Mouse (Mus musculus) ES-Bruce4 (cell line): Measurements from ENCODE around the gene Cacna1e.

ENCODE experiments used
- CTCF ChIP-seq: IDR thresholded peaks from one replicate; pipeline ENCODE4 v1.8.1; 2011; ENCODE audit warnings: low read depth, low read length
- EP300 ChIP-seq: IDR thresholded peaks from 2 replicates; pipeline ENCODE4 v1.6.1; 2011; ENCODE audit warnings: low read depth, low read length; ENCODE audit not compliant: insufficient read depth
- POLR2A ChIP-seq: IDR thresholded peaks from one replicate; pipeline ENCODE4 v1.8.1; 2011; ENCODE audit warnings: low read length; ENCODE audit not compliant: insufficient read depth

DNA sequence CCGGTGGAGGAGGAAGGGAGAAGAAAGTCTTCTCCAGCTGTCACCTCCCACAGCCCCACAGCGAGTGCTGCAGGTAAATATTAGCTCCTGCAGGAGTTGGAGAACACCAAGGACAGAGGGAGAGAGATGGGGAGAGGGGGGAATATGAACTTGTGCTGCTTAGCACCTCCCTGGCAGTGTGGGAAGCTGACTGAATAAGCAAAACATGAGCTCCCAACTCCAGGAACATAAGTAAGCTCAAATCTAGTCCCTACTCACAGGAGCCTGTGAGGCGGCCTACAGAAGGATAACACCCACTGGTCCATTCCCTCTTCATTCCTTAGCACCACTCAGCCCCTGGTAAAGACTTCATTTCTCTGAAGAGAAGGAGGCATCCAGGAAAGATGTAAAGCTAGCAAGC is 135.8 kb downstream of the Cacna1e start:
- no peak for TF ChIP-seq POLR2A
- no peak for TF ChIP-seq EP300
- TF ChIP-seq CTCF = no peak
